Mouse (Mus musculus): ENCODE results near the gene Ilf3.

- no peak for TF ChIP-seq CTCF (IDR thresholded peaks at IDR 0.05; ENCODE audit: control insufficient read depth, insufficient read depth, insufficient replicate concordance, low read depth, low read length)
- TF ChIP-seq POLR2A (IDR thresholded peaks at IDR 0.05; ENCODE audit: control insufficient read depth, low read depth, low read length) = no peak
Measured at GRCm38 (mm10) chr9:21327569-21327968, 40.1 kb upstream of the Ilf3 start.

All from testis, adult 2 months (tissue).